Mouse (Mus musculus): ENCODE measurements at regions not wholly inside any gene's neighbourhood (a gene's known extent, or its start where the extent isn't known, plus 50 kb on each side); places are given as distances from the start of the nearest gene placed in this dataset.

GRCm38 (mm10) chr6:41126855-41127254 lies 91.5 kb upstream of the 2210010C04Rik start:
- DNase-seq (ENCODE audit: low spot score), result no peak

GRCm38 (mm10) chr6:41121641-41122040 lies 86.3 kb upstream of the 2210010C04Rik start:
- no peak for DNase-seq (ENCODE audit: low spot score)

GRCm38 (mm10) chr6:41119176-41119575 lies 83.9 kb upstream of the 2210010C04Rik start:
- no peak for DNase-seq (ENCODE audit: low spot score)

DNA sequence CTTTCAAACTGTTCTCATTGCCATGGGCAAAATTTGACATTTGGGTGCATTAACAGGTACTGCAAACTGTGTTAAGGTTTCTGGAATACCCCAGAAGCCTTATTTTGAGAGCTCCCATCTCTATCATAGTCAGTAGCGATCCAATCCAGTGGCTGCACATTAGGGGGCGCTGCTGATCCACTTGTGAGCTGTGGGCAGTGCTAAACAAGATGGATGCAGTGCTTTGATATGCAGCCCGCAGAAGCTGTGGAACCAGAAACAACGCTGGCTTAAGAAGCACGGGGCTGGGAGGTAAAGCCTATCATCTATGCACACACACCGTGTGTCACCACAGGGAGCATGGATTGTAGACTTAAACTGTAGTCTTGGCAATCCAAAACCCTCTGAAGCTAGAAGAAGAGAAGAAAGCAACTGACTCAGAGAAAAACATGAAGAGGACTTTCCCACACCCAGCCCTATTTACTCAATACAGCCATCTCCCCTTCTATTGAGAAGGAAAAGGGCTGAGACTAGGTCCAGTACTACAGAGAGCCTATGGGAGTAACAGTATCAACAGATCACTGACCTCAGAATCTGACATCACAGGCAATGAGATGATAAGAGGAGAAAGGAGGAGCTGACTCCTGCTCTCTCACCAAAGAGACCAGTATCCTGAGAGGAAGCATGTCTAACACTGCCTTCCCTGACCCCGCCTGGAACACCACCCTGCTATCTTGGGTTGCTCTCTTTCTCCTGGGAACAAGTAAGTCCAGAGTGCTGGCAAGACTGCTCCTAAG lies 83.1 kb upstream of the 2210010C04Rik start:
- DNase-seq (ENCODE audit: low spot score), result peak; percentile 31

DNA sequence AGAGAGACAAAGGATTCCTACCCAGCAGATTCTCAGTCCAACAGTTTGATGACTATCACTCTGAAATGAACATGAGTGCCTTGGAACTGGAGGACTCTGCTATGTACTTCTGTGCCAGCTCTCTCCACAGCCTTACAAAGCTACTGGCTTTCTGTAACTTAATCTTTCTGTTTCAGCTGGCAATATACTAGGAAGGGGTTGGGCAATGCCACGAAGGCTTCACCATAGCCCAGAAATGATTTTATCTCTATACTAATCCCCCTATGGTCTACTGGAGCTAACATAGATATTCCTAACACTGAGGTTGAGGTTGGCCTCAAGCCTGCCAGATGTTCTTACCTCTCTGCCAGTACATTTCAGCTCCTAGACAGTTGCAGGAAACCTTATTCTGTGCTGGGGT lies 78.6 kb upstream of the 2210010C04Rik start:
- DNase-seq (ENCODE audit: low spot score), result no peak

DNA sequence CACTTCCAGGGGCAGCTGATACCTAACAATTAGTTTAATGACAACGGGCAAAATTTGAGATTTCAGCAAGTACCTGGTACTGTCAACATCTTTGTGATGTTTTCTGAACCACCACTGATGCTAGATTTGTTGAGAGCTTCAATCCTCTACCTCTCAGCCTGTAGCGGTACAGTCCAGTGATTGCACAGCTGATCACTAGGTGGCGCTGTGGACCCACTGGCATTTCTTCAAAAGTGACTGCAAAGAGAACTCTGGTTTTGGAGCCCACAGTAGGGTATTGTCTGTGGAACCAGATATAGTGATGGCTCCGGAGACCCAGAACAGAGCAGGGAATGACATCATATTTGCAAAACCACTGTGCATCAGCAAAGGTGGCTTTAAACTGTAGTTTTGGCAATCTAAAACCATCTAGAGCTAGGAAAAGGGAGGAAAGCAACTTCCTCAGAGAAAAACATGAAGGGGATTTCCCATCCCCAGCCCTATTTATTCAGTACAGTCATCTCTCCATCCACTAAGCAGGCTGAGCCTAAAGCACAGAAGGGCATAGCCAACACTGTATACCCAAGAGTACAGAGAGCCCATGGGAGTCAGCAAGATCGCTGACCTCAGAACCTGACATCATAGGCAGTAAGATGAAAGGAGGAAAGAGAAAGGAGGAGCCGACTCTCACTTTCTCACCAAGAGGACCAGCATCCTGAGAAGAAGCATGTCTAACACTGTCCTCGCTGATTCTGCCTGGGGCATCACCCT lies 77.7 kb upstream of the 2210010C04Rik start:
- DNase-seq (ENCODE audit: low spot score), result peak; percentile 42

- no peak for DNase-seq (ENCODE audit: low spot score)
Observed at GRCm38 (mm10) chr6:41111829-41112228, 76.5 kb upstream of the 2210010C04Rik start.

DNA sequence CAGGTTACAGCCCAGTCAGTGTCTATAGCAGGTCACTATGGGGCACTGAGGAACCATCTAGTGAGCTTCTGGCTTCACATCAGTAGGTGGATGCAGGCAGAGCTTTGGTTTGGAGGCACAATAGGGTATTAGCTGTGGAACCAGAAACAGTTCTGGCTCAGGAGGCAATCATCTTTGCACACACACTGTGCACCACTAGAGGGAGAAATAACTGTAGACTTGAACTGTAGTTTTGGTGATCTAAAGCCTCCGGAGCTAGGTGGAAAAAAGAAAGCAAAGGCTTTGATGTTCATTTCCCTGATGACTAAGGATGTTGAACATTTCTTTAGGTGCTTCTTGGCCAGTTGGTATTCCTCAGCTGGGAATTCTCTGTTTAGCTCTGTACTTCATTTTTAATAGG lies 73.6 kb upstream of the 2210010C04Rik start:
- no peak for DNase-seq (ENCODE audit: low spot score)

GRCm38 (mm10) chr6:41103689-41104400 lies 68.5 kb upstream of the 2210010C04Rik start:
- no peak for DNase-seq (ENCODE audit: low spot score)

DNA sequence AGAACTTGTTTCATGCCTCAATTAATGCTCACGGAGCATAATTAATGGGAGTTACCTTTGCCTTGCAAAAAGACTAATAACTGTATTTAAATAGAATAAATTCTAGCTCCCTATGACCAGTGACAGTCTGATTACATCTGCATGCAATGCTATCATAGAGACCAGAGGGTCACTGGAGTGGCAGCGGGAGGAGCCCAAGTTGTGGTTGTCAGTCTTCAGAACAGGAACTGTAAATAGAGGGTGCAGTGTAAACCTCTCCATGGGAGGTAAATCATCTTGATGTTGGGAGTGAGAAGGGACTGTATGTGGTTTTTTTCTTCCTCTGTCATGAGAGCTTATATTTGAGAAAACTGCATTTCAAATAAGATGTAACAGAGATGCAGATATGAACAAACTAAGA lies 66.7 kb upstream of the 2210010C04Rik start:
- DNase-seq (ENCODE audit: low spot score), result no peak

DNA sequence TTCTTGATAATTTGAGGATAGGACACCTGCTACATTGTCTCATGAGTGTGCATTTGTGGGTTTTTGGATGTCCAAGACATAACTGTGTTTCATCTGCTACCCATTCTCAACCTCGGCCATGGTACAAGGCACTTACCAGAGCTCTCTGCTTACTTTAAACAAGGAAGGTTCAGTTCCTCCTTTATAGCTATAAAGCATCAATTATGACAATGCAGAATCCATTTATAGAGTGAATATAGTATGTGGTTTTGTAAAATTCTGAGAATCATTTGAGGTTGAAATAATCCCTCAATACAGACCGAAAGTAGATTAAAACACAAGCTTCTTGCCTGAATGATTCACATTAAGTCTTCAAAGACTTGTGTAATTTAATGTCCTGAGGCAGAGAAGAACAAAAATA lies 64.9 kb upstream of the 2210010C04Rik start:
- no peak for DNase-seq (ENCODE audit: low spot score)

- no peak for DNase-seq (ENCODE audit: low spot score)
Observed at GRCm38 (mm10) chr6:41091177-41091829, 56.0 kb upstream of the 2210010C04Rik start.
